Mouse (Mus musculus) layer of hippocampus, postnatal 14 days (tissue): ENCODE results near the gene Tead1. TPM values are rescaled to one million over a fixed set of nuclear protein-coding genes. Genes with fewer than 3 reads are reported as not detected.

ENCODE experiments used
- DNase-seq, 2 experiments: peaks; one replicate each; pipeline ENCODE4 v3.0.0; 2021 to 2022; ENCODE audit warnings: low spot score in 2 of 2, mixed read lengths in 1 of 2
- total RNA-seq, 2 experiments: library from RNA; stranded (reverse); gene quantifications; 2 replicates each; pipeline ENCODE4 v1.2.3; 2021

Gene Tead1
- total RNA-seq, 2 experiments from 2014 or later, result 30.7 to 34.3 TPM

- no peak for DNase-seq
These were observed 172.2 kb downstream of the Tead1 start for GRCm38 (mm10) chr7:112851281-112851744.

GRCm38 (mm10) chr7:112852149-112852839 is 173.2 kb downstream of the Tead1 start:
- no peak for DNase-seq

GRCm38 (mm10) chr7:112853857-112854256 is 174.7 kb downstream of the Tead1 start:
- DNase-seq, result no peak

- DNase-seq, result no peak
These were observed 175.4 kb downstream of the Tead1 start for GRCm38 (mm10) chr7:112854516-112854915.

GRCm38 (mm10) chr7:112855419-112855818 is 176.3 kb downstream of the Tead1 start:
- no peak for DNase-seq

- peak; percentile 56 to 62 for DNase-seq
These were observed 177.0 kb downstream of the Tead1 start for GRCm38 (mm10) chr7:112856121-112856571.

GRCm38 (mm10) chr7:112856583-112856982 is 177.5 kb downstream of the Tead1 start:
- DNase-seq, result no peak

- no peak for DNase-seq
These were observed 180.8 kb downstream of the Tead1 start for GRCm38 (mm10) chr7:112859887-112860286.

- DNase-seq, result peak; percentile 59 to 85
These were observed 183.0 kb downstream of the Tead1 start for GRCm38 (mm10) chr7:112862086-112862485.

GRCm38 (mm10) chr7:112864188-112864587 is 185.1 kb downstream of the Tead1 start:
- DNase-seq, result no peak

GRCm38 (mm10) chr7:112865739-112866138 is 186.6 kb downstream of the Tead1 start:
- DNase-seq, result peak; percentile 69 to 78

GRCm38 (mm10) chr7:112868551-112869465 is 189.7 kb downstream of the Tead1 start:
- peak; percentile 78 to 82 for DNase-seq

- no peak for DNase-seq
These were observed 192.6 kb downstream of the Tead1 start for GRCm38 (mm10) chr7:112871752-112872151.

GRCm38 (mm10) chr7:112872435-112873196 is 193.5 kb downstream of the Tead1 start:
- DNase-seq, result no peak

GRCm38 (mm10) chr7:112876128-112876527 is 197.0 kb downstream of the Tead1 start:
- no peak for DNase-seq

GRCm38 (mm10) chr7:112883791-112884274 is 204.7 kb downstream of the Tead1 start:
- DNase-seq, result peak; percentile 70 to 87

GRCm38 (mm10) chr7:112885546-112885945 is 206.4 kb downstream of the Tead1 start:
- DNase-seq, result no peak

GRCm38 (mm10) chr7:112891883-112892282 is 212.8 kb downstream of the Tead1 start:
- DNase-seq, result no peak

- no peak for DNase-seq
These were observed 213.5 kb downstream of the Tead1 start for GRCm38 (mm10) chr7:112892595-112892994.

- no peak for DNase-seq
These were observed 217.2 kb downstream of the Tead1 start for GRCm38 (mm10) chr7:112896363-112896762.

GRCm38 (mm10) chr7:112901710-112902109 is 222.6 kb downstream of the Tead1 start:
- DNase-seq, result no peak
